Mouse (Mus musculus): Measurements from ENCODE around the gene Rapgef5.

Rapgef5 gene

DNA sequence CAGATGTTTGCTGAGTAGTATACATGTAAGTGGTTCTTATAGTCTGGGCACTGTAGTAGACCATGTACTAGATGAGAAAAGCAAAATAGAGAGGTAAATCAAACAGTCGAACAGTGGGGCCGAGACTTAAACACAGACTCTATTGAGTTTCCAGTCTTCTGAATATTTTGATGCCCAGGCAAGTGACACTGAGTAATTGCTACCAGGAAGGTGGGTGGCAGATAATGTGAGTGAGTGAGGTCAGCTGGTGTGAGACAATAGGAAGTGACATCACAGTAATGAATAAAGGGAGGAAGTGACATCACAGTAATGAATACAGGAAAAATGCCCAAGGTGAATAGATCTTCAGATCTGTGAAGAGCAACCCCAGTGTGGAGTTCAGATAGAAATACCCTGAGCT is at the start of gene Rapgef5:
Gene Rapgef5 (plus strand): TSS at position 301 of the 400 bp plus-strand sequence.
- no peak for DNase-seq (ENCODE audit: low read depth, low spot score)

GRCm38 (mm10) chr12:117468329-117468728 is 48.0 kb upstream of the Rapgef5 start:
- no peak for DNase-seq (ENCODE audit: low read depth, low spot score)

- DNase-seq (ENCODE audit: low read depth, low spot score), result no peak
Measured at GRCm38 (mm10) chr12:117479014-117479413, 37.3 kb upstream of the Rapgef5 start.

DNA sequence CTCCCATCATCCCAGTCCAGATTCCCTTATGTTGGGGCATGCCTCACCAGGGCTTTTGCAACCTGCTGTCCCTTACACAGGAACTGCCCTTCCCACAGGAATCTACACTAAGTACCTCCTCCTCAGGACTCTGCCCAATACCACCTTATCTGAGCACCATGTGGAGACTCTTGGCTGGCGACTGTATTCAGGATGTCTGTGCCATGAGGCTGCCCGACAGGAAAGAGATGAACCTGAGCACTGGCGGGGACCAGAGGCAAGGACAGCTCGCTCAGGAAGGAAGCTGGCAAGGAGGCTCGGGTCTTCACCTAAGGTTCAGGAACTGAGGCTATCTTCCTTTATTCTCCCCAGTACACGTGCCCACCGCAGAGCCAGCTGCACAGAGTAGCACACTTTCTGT is 36.6 kb upstream of the Rapgef5 start:
- DNase-seq (ENCODE audit: low read depth, low spot score), result no peak

GRCm38 (mm10) chr12:117480958-117481357 is 35.3 kb upstream of the Rapgef5 start:
- no peak for DNase-seq (ENCODE audit: low read depth, low spot score)

DNA sequence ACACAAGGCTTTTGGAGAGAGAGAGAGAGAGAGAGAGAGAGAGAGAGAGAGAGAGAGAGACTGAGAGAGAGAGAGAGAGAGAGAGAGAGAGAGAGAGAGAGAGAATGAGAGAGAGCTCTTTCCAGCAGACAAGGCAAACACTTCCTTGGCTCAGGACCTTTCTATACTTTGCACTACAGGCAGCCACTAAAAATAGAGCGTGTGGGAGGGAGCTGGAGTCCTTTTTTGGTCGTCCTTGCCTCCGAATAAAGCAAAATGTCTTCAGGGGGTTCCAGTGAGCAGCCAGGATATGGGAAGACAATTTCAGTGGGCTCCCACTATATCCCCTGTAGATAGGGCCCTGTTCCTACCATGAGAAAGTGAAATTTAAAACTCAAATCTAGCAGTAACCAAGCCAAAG is 33.6 kb upstream of the Rapgef5 start:
- DNase-seq (ENCODE audit: low read depth, low spot score), result no peak

DNA sequence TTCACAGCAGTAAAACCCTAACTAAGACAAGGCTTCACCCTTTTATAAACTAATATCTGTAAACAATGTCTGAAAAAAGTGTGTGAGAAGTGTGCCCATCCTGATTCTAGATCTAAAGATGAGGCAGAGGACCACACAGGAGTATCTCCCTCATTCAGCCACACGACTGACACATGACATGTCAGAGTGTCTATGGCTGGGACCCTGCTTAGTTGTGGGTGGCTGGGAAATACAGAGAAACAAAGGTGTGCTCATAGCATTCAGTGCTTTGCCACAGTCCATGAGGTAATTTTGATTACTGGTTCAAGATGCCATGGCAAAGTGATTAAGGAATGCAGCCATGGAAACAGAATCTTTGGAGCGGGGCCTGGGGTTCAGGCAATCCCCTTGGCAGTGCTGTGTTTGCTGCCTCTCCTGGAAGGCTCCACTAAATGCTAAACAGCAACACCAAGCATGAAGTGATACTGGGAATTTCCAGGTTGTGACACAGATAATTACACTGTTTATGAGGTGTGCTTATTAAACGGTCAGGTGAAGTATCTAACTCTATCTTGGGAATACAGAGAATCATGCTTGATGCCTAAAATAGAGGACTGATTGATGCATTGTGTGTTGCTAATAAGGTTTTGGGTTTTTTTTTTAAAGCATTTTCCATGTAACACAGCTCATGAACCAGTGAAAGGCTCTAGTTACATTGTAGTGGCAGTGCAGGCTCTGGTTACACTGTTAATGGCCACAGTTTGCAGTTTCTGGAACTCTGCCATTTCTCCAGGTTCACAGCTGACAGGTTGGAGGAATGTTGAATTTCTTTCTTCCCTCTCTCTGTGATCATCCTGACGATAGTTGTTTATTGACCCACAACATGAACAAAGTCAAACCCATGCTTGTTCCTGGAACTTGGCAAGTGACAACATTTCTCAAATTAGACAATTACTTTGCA is 29.9 kb upstream of the Rapgef5 start:
- no peak for DNase-seq (ENCODE audit: low read depth, low spot score)

GRCm38 (mm10) chr12:117496501-117497176 is 19.6 kb upstream of the Rapgef5 start:
- DNase-seq (ENCODE audit: low read depth, low spot score), result no peak

DNA sequence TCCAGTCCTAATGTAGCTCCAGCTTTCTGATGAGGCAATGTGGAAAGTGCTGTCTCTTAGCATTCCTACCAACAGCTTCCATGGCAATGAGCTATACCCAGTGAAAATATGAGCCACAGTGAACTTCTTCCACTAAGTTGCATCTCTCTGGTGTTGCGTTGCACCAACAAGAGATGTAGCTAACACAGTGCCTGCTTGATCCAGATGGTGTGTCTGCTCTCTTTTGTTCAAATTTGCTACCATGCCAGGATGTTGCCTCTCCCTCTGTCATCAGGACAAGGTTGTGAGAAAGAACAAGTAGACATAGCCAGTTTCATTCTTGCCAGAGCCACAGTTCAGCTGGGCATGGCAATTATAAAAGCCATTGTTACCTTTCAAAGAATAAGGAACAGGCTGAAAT is 18.9 kb upstream of the Rapgef5 start:
- DNase-seq (ENCODE audit: low read depth, low spot score), result no peak

DNA sequence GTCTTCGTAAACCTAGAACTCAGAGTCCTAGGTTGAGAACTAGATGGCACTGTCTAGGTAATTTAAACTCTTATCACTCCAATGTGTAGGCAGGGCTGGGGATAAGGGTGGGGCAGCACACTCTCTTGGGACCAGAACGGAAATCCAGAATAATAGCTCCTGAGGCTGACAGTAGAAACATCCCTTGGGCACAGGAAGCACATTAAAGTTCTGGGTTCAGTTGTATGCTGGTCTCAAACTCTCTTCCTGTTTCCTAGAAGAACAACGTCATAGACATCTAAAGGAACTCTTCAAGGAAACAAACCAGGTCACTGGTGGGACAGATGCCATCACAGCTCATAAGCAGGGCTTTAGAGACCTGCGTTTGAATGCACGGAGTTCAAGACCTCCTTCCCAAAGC is 17.0 kb upstream of the Rapgef5 start:
- no peak for DNase-seq (ENCODE audit: low read depth, low spot score)

DNA sequence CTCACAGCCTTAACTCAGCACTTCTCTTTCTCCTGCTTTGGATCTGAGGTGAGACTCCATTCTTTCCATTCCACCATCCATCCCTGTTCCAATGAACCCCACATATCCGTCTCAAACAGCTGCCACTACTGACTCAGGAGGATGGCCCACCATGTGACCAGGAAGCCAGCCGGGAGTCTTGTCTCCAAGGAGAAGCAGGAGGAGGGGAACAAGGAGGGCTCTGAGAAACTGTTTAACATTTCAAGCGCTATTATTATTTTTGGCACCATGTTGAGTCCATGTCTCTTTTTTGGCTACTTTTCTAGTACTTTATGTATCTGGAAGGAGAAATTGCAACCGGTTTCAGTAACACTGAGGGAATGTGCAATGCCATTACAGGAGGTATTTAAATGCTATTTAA is 15.1 kb upstream of the Rapgef5 start:
- no peak for DNase-seq (ENCODE audit: low read depth, low spot score)

- DNase-seq (ENCODE audit: low read depth, low spot score), result no peak
Measured at GRCm38 (mm10) chr12:117502834-117503233, 13.4 kb upstream of the Rapgef5 start.

DNA sequence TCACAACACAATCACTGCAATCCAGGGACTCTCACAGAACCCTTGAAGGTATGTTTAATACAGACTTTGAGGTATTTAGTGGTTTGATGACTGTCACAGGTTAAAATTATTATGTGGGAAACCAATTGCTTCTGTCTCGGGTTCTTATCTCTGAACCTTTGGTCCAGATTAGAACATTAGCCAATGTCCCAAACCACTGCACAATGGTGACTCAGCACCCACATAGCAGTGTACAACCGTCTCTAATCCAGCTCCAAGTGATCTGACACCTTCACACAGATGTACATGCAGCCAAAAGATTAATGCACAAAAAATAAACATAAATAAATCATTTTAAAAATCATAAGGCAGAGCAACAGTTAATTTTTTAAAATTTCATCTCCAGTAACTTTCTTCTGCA is 11.1 kb upstream of the Rapgef5 start:
- DNase-seq (ENCODE audit: low read depth, low spot score), result no peak

GRCm38 (mm10) chr12:117507772-117508171 is 8.5 kb upstream of the Rapgef5 start:
- DNase-seq (ENCODE audit: low read depth, low spot score), result no peak

- no peak for DNase-seq (ENCODE audit: low read depth, low spot score)
Measured at GRCm38 (mm10) chr12:117509919-117510318, 6.4 kb upstream of the Rapgef5 start.

DNA sequence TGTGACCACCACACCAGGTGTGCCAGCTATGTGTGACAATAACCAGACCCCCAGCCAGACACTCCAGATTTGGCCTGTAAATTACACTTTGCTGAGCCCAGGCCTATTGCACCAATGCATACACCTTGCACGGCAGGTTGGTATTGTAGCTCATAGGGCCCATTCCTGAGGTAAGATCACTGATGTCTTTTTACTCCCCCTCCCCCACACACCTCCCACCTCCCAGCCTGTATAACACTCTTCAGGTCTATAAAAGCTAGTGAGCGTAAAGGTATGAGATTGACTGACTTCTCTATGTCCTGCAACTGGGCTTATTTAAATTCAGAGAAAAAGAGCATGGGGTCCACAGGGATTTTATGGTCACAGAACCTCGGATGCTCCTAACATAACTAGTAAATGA is 3.8 kb upstream of the Rapgef5 start:
- no peak for DNase-seq (ENCODE audit: low read depth, low spot score)

- DNase-seq (ENCODE audit: low read depth, low spot score), result no peak
Measured at GRCm38 (mm10) chr12:117513150-117513932, 2.9 kb upstream of the Rapgef5 start.

DNA sequence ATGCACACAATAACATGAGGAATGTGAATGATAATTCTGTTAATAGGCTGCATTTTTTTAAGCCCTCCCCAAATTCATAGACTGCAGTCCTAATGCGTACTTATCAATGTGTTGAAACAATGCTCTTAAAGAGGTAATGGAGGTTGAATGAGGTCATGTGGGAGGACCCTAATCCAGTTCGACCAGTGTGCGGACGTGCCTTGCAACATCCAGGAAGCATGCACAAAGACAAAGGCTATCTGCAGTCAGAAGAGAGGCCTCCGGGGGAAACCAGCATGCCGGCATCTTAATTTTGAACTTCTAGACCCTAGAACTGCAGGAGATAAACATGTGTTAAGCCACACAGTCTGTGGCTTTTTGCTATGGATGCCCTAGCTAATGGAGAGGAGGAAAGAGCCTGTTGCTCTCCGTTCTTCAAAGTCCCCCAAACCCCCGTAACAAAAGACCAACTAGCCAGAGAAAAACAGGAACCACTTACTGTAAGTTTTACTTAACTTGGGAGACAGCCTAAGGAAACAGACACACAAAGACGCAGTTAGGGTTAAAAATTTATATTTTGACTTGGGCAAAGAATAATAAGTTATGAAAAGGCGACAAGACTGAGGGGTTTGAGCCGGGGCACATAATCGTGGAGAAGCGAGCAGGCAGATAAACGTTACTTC is 1.1 kb downstream of the Rapgef5 start:
- DNase-seq (ENCODE audit: low read depth, low spot score), result no peak

GRCm38 (mm10) chr12:117524311-117525013 is 8.2 kb downstream of the Rapgef5 start:
- DNase-seq (ENCODE audit: low read depth, low spot score), result no peak

- DNase-seq (ENCODE audit: low read depth, low spot score), result no peak
Measured at GRCm38 (mm10) chr12:117527889-117528288, 11.6 kb downstream of the Rapgef5 start.
